Mouse (Mus musculus): ENCODE results near the gene 5830473C10Rik. TPM values are rescaled to one million over a fixed set of nuclear protein-coding genes. Genes with fewer than 3 reads are reported as not detected.

Gene 5830473C10Rik
- polyA plus RNA-seq (2014; fragmentation: Illumina TruSeq; extraction: RNeasy Lipid Tissue Mini Kit (QIAGEN cat#74804); ENCODE audit: low read depth, low replicate concordance) = 0.85 TPM

GRCm38 (mm10) chr5:90560743-90561142 lies at the start of gene 5830473C10Rik:
Gene 5830473C10Rik (plus strand): TSS chr5:90561107.

GRCm38 (mm10) chr5:90518356-90519100 lies 42.4 kb upstream of the 5830473C10Rik start, which contains the start of gene Afm:
Gene Afm (plus strand): TSS chr5:90518932.

GRCm38 (mm10) chr5:90640286-90641217 lies 79.6 kb downstream of the 5830473C10Rik start, which contains the start of gene Rassf6:
Gene Rassf6 (minus strand): TSS chr5:90640657.

Other genes with a start within 250 kb of the 5830473C10Rik start
- gene Ankrd17, start 194.5 kb upstream of the 5830473C10Rik start, polyA plus RNA-seq (2014; fragmentation: Illumina TruSeq; extraction: RNeasy Lipid Tissue Mini Kit (QIAGEN cat#74804); ENCODE audit: low read depth, low replicate concordance) = 115 TPM
- gene Gm9958, start 193.9 kb upstream of the 5830473C10Rik start, polyA plus RNA-seq (2014; fragmentation: Illumina TruSeq; extraction: RNeasy Lipid Tissue Mini Kit (QIAGEN cat#74804); ENCODE audit: low read depth, low replicate concordance) = 9.5 TPM
- gene Alb, start 100.2 kb upstream of the 5830473C10Rik start, polyA plus RNA-seq (2014; fragmentation: Illumina TruSeq; extraction: RNeasy Lipid Tissue Mini Kit (QIAGEN cat#74804); ENCODE audit: low read depth, low replicate concordance) = 14.8 TPM
- 2.7 TPM for gene Afp, start 70.4 kb upstream of the 5830473C10Rik start, polyA plus RNA-seq (2014; fragmentation: Illumina TruSeq; extraction: RNeasy Lipid Tissue Mini Kit (QIAGEN cat#74804); ENCODE audit: low read depth, low replicate concordance)
- 74.6 TPM for gene Afm, start 42.2 kb upstream of the 5830473C10Rik start, polyA plus RNA-seq (2014; fragmentation: Illumina TruSeq; extraction: RNeasy Lipid Tissue Mini Kit (QIAGEN cat#74804); ENCODE audit: low read depth, low replicate concordance)
- gene Rassf6, start 79.5 kb downstream of the 5830473C10Rik start, polyA plus RNA-seq (2014; fragmentation: Illumina TruSeq; extraction: RNeasy Lipid Tissue Mini Kit (QIAGEN cat#74804); ENCODE audit: low read depth, low replicate concordance) = 67.4 TPM
- not detected for gene Cxcl5, start 198.3 kb downstream of the 5830473C10Rik start, polyA plus RNA-seq (2014; fragmentation: Illumina TruSeq; extraction: RNeasy Lipid Tissue Mini Kit (QIAGEN cat#74804); ENCODE audit: low read depth, low replicate concordance)
- gene Ppbp, start 207.4 kb downstream of the 5830473C10Rik start, polyA plus RNA-seq (2014; fragmentation: Illumina TruSeq; extraction: RNeasy Lipid Tissue Mini Kit (QIAGEN cat#74804); ENCODE audit: low read depth, low replicate concordance) = 0.89 TPM
- not detected for gene Pf4, start 211.3 kb downstream of the 5830473C10Rik start, polyA plus RNA-seq (2014; fragmentation: Illumina TruSeq; extraction: RNeasy Lipid Tissue Mini Kit (QIAGEN cat#74804); ENCODE audit: low read depth, low replicate concordance)
- gene Cxcl3, start 225.0 kb downstream of the 5830473C10Rik start, polyA plus RNA-seq (2014; fragmentation: Illumina TruSeq; extraction: RNeasy Lipid Tissue Mini Kit (QIAGEN cat#74804); ENCODE audit: low read depth, low replicate concordance) = not detected
- gene Cxcl15, start 233.4 kb downstream of the 5830473C10Rik start, polyA plus RNA-seq (2014; fragmentation: Illumina TruSeq; extraction: RNeasy Lipid Tissue Mini Kit (QIAGEN cat#74804); ENCODE audit: low read depth, low replicate concordance) = not detected